Mouse (Mus musculus): ENCODE measurements around the gene Slc24a4.

Slc24a4 gene

GRCm38 (mm10) chr12:102128081-102128790, at the start of gene Slc24a4:
Gene Slc24a4, plus strand, starts transcription at chr12:102128733.
- DNase-seq (ENCODE audit: low spot score): no peak

DNA sequence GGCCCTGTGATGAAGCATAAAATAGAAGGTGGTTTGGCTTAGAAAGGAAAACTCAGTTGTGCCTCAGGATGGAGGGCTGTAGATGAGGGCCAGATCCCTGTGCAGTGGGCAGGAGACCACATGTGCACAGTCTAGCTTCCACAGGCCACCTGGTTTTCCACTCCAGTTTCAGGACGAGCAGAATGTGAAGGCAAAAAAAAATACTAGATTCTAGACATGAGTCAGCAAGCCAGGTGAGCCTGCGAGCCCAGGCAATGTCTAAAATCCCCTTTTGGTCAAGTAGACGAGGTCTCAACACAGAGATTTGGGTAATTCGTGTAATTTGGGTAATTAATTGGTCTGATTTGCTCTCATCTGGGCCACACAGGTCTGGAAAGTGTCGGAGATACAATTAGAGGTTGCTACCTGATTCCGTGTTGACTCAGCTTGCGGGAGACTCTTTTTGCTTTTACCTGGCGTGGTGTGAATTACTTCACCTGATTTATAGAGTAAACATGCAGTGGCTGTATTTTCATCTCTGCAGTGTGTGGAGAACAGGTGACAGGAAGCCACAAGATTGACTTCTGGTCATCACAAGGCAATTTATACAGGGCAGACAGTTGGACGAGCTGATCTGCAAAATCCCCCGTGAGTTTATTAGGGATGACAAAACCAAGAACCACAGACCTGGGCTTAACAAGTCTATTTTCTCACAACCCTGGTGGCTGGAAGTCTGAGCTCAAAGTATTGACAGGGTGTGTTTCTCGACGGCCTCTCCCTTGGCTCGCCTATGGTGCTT, 45.7 kb upstream of the Slc24a4 start:
- no peak for DNase-seq (ENCODE audit: low spot score)

GRCm38 (mm10) chr12:102090535-102090934, 38.0 kb upstream of the Slc24a4 start:
- no peak for DNase-seq (ENCODE audit: low spot score)

DNA sequence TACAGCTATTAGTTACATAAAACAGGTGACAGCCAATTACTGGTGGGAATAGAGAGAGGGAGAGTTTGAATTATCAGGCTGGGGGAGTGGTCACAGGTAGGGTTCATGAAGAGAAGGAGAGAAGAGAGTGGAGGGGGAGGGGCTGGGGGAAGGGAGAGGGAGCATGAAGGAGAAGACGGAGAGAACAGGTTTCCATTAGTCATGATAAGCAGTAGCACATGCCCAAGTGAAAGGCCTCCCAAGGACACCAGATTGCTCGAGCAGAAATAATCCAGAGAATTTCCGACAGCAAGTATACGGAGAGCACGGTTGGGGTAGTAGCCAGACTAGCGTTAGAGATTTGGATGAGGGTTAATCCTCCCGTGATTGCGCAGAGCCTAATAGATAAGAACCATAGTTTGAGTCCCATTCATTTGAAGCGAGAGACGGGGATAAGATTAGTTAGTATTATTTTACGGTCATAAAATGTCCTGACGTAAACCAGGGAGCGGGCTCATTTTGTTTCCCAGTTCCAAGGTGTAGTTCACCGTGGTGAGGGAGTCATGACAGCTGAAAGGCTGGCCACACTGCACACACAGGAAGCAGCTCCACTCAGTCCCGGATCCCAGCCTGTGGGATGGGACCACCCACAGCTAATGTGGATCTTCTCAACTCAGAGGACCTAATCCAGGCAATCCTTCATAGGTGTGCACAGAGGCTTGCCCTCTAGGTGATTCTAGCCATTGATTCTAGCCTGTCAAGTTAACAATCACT, 36.0 kb upstream of the Slc24a4 start:
- DNase-seq (ENCODE audit: low spot score): no peak

DNA sequence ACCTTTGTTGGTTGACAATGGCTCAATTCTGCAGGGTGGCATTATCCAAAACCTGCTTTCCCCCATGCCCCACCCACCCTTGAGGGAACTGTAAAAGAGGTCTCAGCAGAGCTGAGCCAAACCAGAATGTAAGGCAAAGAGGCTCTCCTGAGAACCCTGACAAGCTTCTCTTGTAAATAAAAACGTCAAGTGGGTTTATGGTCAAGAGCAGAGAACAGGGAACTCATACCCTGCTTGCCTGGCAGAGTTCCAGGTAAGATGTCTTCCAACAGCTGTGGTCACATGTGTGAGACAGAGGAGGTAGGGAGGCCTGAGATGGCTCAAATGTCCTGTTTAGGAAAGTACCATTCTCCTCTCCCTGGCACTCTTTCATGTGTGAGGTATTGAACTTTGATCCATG, 22.5 kb upstream of the Slc24a4 start:
- no peak for DNase-seq (ENCODE audit: low spot score)

DNA sequence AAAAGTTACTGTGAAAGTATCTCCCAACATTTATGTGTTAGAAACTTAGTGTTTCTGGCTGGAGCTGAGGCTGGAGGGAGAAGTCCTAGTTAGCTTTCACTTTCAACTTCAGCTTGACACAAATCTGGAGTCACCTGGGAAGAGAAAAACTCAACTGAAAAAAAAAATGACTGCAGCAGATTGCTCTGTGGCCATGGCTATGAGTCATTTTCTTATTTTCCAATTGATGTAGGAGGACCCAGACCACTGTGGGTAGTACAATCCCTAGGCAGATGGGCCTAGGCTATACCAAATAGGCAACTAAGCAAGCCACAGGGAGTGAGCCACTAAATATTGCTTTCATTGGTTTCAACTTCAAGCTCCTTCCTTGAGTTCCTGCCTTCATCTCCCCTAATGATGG, 19.7 kb upstream of the Slc24a4 start:
- DNase-seq (ENCODE audit: low spot score): no peak

DNA sequence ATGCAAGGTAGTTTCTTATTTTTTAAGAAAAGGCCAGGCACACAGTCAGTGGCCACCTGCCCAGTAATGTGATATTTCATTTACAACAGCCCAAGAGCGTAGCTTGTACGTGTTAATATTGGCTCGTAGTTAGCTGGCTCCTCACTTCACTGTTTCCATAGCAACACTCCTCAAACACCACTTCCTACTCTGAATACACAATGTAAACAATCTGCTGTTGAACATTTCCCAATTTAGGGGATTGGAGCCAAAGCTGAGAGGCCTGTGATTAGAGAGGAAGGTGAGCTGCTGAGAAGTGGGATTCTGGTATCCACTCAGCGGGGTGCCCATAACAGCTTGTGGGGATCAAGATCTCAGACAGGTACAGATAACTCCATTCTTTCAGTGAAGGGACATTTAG, 16.0 kb upstream of the Slc24a4 start:
- DNase-seq (ENCODE audit: low spot score): no peak

DNA sequence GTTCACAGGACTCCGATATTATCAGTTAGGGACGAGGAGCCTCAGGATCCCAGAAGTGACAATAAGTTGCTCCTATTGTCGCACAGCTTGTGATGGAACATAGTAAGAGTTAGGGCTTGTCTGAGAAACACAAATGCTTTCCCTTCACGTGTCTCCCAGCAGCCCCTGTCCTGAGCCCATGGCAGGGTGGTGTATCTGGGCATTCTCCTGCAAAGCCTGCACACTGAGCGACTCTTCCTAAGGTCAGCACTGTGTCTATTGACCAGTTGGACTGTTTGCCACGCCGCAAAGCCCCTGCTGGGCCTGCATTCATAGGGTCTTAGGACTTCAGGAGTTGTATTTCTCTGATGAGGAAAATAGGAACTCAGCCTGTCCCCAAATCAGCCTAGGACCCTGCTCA, 15.6 kb upstream of the Slc24a4 start:
- DNase-seq (ENCODE audit: low spot score): no peak

DNA sequence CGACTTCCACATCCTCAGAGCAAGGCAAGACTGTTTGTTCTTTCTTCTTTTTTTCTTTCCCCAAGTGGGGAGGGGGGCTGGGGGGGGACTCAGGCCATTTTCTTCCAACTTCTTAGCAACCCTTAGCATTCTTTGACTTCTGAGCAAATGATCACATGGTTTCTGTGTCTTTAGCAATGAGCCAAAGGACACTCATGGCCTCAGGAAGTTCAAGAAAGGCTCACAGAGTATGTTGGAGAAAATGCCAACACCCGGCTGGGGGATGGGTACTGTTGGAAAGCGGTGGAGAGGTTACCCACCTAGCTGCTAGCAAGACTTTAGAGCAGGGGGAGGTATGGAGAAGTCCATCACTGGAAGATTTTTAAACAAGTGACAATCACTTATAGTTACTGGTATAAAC, 15.1 kb upstream of the Slc24a4 start:
- DNase-seq (ENCODE audit: low spot score): no peak

DNA sequence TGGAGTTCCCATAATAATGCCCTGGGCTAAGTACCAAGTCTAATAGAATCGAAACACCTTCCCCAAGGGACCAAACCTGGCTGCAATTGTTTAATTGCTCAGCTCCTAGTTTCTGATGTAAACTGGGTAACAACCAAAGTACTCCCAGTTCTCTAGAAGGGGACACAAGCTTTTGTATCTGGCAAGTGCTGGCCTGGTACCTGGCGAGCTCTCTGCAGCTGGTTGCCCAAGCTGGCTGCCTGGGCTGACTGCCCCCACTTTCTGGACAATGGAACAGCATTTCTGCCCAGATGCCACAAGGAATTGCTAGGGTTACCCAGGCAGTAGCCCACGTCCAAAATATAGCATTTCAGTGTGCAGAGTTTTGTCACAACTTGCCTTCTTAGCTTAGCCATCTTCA, 12.0 kb upstream of the Slc24a4 start:
- DNase-seq (ENCODE audit: low spot score): no peak

DNA sequence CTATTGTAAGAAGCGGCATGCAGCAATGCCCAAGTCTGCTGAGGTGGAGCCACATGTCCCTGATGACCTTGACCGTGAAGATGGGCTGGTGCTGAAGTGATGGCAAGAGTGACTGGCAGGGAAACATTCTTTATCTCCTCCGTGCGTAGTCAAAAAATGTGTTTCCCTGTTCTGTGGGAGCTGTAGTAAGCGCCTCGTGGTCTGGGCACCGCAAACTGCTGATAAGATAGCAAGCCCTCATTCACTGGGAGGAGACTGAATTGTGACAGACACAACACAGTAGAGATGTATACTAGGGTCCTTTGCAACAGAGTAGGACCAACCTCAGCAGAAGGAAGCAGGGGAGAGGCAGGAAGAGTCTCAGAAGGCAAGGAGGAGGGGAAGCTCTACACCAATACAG, 10.5 kb upstream of the Slc24a4 start:
- no peak for DNase-seq (ENCODE audit: low spot score)

DNA sequence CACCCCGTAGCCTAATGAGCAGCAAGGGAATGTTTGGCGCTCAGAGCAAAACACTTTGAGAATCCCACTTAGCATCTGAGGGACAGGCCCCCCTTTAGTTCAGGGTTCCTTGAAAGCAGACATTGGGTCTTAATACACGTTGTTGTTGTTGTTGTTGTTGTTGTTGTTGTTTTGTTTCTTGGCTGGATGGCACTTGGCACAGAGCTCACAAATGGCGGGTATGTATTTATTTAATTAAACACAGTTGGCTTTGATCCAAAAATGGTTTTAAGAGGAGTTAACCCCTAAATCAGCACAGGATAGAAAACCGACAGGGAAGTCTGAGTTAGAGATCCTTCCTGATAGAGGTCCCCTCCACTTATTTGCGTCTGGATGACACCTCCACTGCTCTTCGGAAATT, 932 bp upstream of the Slc24a4 start:
- no peak for DNase-seq (ENCODE audit: low spot score)

GRCm38 (mm10) chr12:102128791-102129507, 416 bp downstream of the Slc24a4 start:
- DNase-seq (ENCODE audit: low spot score): no peak

DNA sequence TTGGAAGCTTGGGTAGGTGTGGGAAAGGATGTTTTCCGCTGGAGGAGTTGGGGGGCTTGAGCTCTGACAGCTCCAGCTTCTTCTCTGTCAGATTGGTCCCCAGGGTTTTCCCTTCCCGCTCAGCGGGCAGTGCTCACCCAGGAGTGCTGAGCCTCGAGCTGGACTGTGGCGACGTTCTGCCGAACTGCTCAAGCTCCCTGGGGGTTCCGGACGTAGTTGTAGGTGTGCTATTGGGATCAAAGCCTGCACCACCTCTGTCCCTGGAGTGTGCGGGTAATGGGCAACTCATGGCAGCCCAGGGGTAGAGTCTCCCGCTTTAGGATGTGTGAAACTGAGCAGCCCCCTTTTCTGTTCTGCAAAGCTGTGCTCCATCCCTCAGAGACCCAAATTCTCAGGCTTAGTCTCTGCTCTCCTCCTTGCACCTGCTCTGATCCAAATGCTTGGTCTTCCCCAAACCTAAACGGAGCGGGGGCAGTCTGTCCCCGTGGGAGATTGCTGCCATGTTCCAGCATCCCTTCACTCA, 1.0 kb downstream of the Slc24a4 start:
- DNase-seq (ENCODE audit: low spot score): no peak

DNA sequence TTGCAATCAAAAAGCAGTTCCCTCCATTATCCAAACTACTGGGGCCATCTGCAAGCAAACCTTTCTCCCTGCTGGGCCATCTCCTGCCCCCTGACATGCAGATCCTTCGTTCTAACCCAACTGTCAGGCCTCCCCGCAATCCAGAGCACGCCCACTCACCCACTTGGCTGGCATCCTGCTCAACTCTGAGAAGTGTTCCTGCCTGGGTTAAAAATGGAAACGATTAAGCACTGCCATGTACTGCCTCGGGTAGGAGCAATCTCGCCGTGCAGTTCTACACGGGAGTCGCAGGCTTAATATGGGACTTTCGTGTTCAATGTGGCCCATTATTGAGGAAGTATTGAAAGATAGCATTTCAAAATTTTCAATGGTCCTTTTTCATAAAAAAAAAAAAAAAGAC, 11.2 kb downstream of the Slc24a4 start:
- no peak for DNase-seq (ENCODE audit: low spot score)

DNA sequence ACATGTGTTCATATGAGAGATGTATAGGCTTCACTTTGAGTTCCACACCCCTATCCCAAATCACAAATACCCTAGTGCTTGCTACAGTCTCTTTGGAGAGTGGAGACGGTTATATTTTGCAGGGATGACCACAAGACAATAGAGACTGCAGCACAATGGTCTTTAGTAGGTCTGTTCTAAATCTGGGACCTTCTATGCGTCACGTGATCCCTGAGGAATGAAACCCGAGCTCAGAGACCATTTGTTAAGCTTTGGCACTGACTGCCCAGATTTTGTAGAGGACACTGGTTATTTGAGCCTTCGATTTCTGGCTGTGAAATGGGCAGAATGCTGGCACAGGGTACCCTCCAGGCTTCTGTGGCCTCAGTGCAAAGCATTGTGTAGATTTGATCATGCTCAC, 12.8 kb downstream of the Slc24a4 start:
- DNase-seq (ENCODE audit: low spot score): no peak

GRCm38 (mm10) chr12:102147678-102148077, 19.1 kb downstream of the Slc24a4 start:
- DNase-seq (ENCODE audit: low spot score): no peak

GRCm38 (mm10) chr12:102148746-102149145, 20.2 kb downstream of the Slc24a4 start:
- no peak for DNase-seq (ENCODE audit: low spot score)

GRCm38 (mm10) chr12:102151185-102151584, 22.7 kb downstream of the Slc24a4 start:
- DNase-seq (ENCODE audit: low spot score): no peak

DNA sequence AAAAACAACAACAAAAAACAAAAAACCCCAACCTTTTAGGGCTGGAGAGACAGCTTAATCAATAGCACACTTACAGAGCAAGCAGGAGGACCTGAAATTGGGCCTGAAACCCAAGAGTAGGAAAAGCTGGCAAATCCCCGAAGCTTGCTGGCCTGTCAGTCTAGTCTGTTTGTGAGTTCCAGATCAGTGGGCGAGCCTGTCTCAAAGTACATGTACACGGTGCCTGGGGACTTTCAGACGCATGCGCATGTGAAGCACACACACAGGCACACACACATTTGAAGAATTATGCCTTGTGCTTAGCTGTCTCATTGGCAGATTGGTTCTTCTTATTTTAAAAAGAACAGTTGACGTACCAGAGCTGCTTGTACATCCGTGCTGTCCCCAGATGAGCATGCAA, 25.3 kb downstream of the Slc24a4 start:
- DNase-seq (ENCODE audit: low spot score): no peak

GRCm38 (mm10) chr12:102154815-102155214, 26.3 kb downstream of the Slc24a4 start:
- no peak for DNase-seq (ENCODE audit: low spot score)

DNA sequence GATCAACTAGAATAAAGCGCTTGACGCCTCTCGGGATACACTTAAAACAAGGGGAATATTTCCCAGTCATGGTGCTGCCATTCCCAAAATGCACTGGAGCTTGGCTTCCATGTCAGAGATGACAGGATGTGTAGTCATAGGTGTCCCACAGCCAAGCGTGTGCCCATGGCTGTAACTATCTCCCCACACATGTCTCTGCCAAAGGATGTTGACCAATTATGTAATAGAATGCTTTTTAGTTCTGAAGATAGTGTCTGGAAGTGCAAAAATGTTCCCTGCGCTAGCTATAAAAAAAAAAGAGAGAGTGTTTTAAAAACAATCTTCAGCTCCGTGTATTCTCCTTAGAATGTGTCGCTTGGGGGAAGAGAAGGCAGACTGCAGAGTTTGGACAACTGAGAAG, 36.1 kb downstream of the Slc24a4 start:
- DNase-seq (ENCODE audit: low spot score): no peak
